ENCODE assay signal across 8 mouse cellular contexts in genomic region chr4:97923876-97924316, GRCm38 (mm10).
DNase-seq lines count a peak whose midpoint lies in the region; ATAC-seq and TF ChIP-seq lines count a peak whose summit lies in the region.

No protein-coding gene starts in this region.

- H3K36me3 ChIP-seq in hindbrain, embryonic 14.5 days (replicated peaks; ENCODE audit: control insufficient read depth, insufficient read depth): no peaks in the 10 kb centered on the region
- no peaks in the 10 kb centered on the region for H3K36me3 ChIP-seq in hindbrain, embryonic 11.5 days (ENCODE audit: control insufficient read depth, insufficient read depth, low read length)
- no peaks in the 10 kb centered on the region for H3K36me3 ChIP-seq in ES-E14 (ENCODE audit: control insufficient read depth, insufficient read depth, low read length, poor library complexity, severe bottlenecking)
- no peaks in the 10 kb centered on the region for H3K36me3 ChIP-seq in heart, embryonic 13.5 days
- H3K36me3 ChIP-seq in limb, embryonic 15.5 days: no peaks in the 10 kb centered on the region

- H3K27me3 ChIP-seq in hindbrain, embryonic 14.5 days (ENCODE audit: control insufficient read depth, insufficient read depth, low read length): no peaks in the 10 kb centered on the region
- H3K27me3 ChIP-seq in hindbrain, embryonic 11.5 days (ENCODE audit: control insufficient read depth, insufficient read depth, low read length): no peaks in the 10 kb centered on the region
- no peaks in the 10 kb centered on the region for H3K27me3 ChIP-seq in heart, embryonic 13.5 days (replicated peaks)
- no peaks in the 10 kb centered on the region for H3K27me3 ChIP-seq in limb, embryonic 15.5 days

- H3K4me1 ChIP-seq in hindbrain, embryonic 14.5 days (replicated peaks; ENCODE audit: control insufficient read depth, insufficient read depth, low read length): peaks cover 46% of the 10 kb centered on the region
- H3K4me1 ChIP-seq in hindbrain, embryonic 11.5 days (replicated peaks; ENCODE audit: control insufficient read depth, insufficient read depth, low read length): no peaks in the 10 kb centered on the region
- no peaks in the 10 kb centered on the region for H3K4me1 ChIP-seq in ES-E14 (ENCODE audit: control insufficient read depth in 2 of 2, insufficient read depth in 2 of 2, low read length in 2 of 2, poor library complexity in 1 of 2)
- H3K4me1 ChIP-seq in heart, embryonic 13.5 days: peaks cover 69% of the 10 kb centered on the region
- peaks cover 47% of the 10 kb centered on the region for H3K4me1 ChIP-seq in limb, embryonic 15.5 days

- no peak for ATAC-seq in hindbrain, embryonic 14.5 days (ENCODE audit: low FRiP score)
- ATAC-seq in hindbrain, embryonic 11.5 days (ENCODE audit: low FRiP score): no peak
- ATAC-seq in heart, embryonic 13.5 days (ENCODE audit: extremely low read depth, insufficient number of reproducible peaks, low FRiP score, low TSS enrichment): no peak
- no peak for ATAC-seq in limb, embryonic 15.5 days (ENCODE audit: insufficient number of reproducible peaks, low FRiP score, low TSS enrichment, low read depth)

- peak; percentile 59 for DNase-seq in hindbrain, embryonic 14.5 days (ENCODE audit: low spot score)
- DNase-seq in hindbrain, embryonic 11.5 days (ENCODE audit: low spot score): no peak
- DNase-seq in ES-E14 (ENCODE audit: low read depth, low spot score): no peak
- peak; percentile 87 to 93 for DNase-seq in cerebellum, postnatal 10 days
- DNase-seq in testis, postnatal 14 days (ENCODE audit: low spot score): peak; percentile 70
- DNase-seq in layer of hippocampus, adult 9-10 months (ENCODE audit: low spot score): no peak

- H3K9me3 ChIP-seq in hindbrain, embryonic 14.5 days (ENCODE audit: control insufficient read depth, low read length): no peaks in the 10 kb centered on the region
- H3K9me3 ChIP-seq in hindbrain, embryonic 11.5 days (ENCODE audit: control insufficient read depth, low read length): no peaks in the 10 kb centered on the region
- no peaks in the 10 kb centered on the region for H3K9me3 ChIP-seq in ES-E14 (ENCODE audit: control insufficient read depth, insufficient read depth, low read depth, low read length)
- no peaks in the 10 kb centered on the region for H3K9me3 ChIP-seq in heart, embryonic 13.5 days
- H3K9me3 ChIP-seq in limb, embryonic 15.5 days: no peaks in the 10 kb centered on the region

- H3K9ac ChIP-seq in hindbrain, embryonic 14.5 days: no peak overlapping the region
- no peak overlapping the region for H3K9ac ChIP-seq in hindbrain, embryonic 11.5 days (ENCODE audit: low read depth, low read length)
- no peak overlapping the region for H3K9ac ChIP-seq in ES-E14 (ENCODE audit: insufficient read depth, low read depth, low read length, poor library complexity, severe bottlenecking)
- H3K9ac ChIP-seq in heart, embryonic 13.5 days: no peak overlapping the region
- H3K9ac ChIP-seq in limb, embryonic 15.5 days: no peak overlapping the region

- no peak overlapping the region for H3K4me3 ChIP-seq in hindbrain, embryonic 14.5 days (replicated peaks; ENCODE audit: low read length)
- no peak overlapping the region for H3K4me3 ChIP-seq in hindbrain, embryonic 11.5 days (ENCODE audit: low read depth, low read length)
- H3K4me3 ChIP-seq in ES-E14 (ENCODE audit: insufficient read depth in 1 of 2, low read depth in 1 of 2, low read length in 2 of 2, poor library complexity in 1 of 2, severe bottlenecking in 1 of 2): no peak overlapping the region
- no peak overlapping the region for H3K4me3 ChIP-seq in heart, embryonic 13.5 days
- H3K4me3 ChIP-seq in limb, embryonic 15.5 days: no peak overlapping the region

- WGBS in hindbrain, embryonic 14.5 days: 61% methylated on average over 8 of the region's 8 CpGs
- WGBS in hindbrain, embryonic 11.5 days: 89% methylated on average over 8 of the region's 8 CpGs
- 52% methylated on average over 8 of the region's 8 CpGs for WGBS in heart, embryonic 13.5 days
- WGBS in limb, embryonic 15.5 days: 60% methylated on average over 8 of the region's 8 CpGs

- H3K27ac ChIP-seq in hindbrain, embryonic 14.5 days: peak overlapping the region; percentile 21; the same call in 1 of the 2 replicates
- H3K27ac ChIP-seq in hindbrain, embryonic 11.5 days (ENCODE audit: low read depth, low read length): no peak overlapping the region
- H3K27ac ChIP-seq in ES-E14 (ENCODE audit: insufficient read depth, low read depth, low read length, poor library complexity, severe bottlenecking): no peak overlapping the region
- H3K27ac ChIP-seq in heart, embryonic 13.5 days (replicated peaks): peak overlapping the region; percentile 79
- H3K27ac ChIP-seq in limb, embryonic 15.5 days: peak overlapping the region; percentile 9

- in situ Hi-C loops in ES-E14 (cut with MboI; ENCODE audit: low sequenced_read_pairs in 2 of 2, unreplicated experiment in 2 of 2): no loop called here

- peak overlapping the region; percentile 16; the same call in 1 of the 2 replicates for H3K4me2 ChIP-seq in hindbrain, embryonic 14.5 days (replicated peaks)
- H3K4me2 ChIP-seq in hindbrain, embryonic 11.5 days (replicated peaks; ENCODE audit: low read depth, low read length): no peak overlapping the region
- 0 out of 2 replicates have a peak overlapping the region, but pooled peaks have one; percentile 11 for H3K4me2 ChIP-seq in heart, embryonic 13.5 days
- no peak overlapping the region for H3K4me2 ChIP-seq in limb, embryonic 15.5 days

TF ChIP-seq in ES-E14, 5 proteins besides CTCF, POLR2A, EP300 and RAD21:
- TF ChIP-seq MAFK (IDR thresholded peaks at IDR 0.05; ENCODE audit: insufficient read depth, low read depth, low read length) (no peak), ZC3H11A (IDR thresholded peaks at IDR 0.05; ENCODE audit: borderline replicate concordance, low read depth, low read length) (peak; percentile 79), ZNF384 (IDR thresholded peaks at IDR 0.05; ENCODE audit: low read depth, low read length) (no peak), CHD2 (IDR thresholded peaks at IDR 0.05; ENCODE audit: low read depth, low read length) (no peak), HCFC1 (IDR thresholded peaks at IDR 0.05; ENCODE audit: borderline replicate concordance, insufficient read depth, low read length) (no peak)
TF ChIP-seq in ES-E14: peak in this region for 1.

Comparison
In these comparisons a context has a peak if more than half of its experiments do, and no peak if none do; other contexts are left out.
1. DNase-seq: peak in hindbrain, embryonic 14.5 days (single experiment), cerebellum, postnatal 10 days (2 of 2) and testis, postnatal 14 days (single experiment); none in hindbrain, embryonic 11.5 days (single experiment), ES-E14 (single experiment) and layer of hippocampus, adult 9-10 months (single experiment).
2. H3K27ac ChIP-seq: peak in hindbrain, embryonic 14.5 days (single experiment), heart, embryonic 13.5 days (single experiment) and limb, embryonic 15.5 days (single experiment); none in hindbrain, embryonic 11.5 days (single experiment) and ES-E14 (single experiment).
3. H3K4me2 ChIP-seq: peak in hindbrain, embryonic 14.5 days (single experiment) and heart, embryonic 13.5 days (single experiment); none in hindbrain, embryonic 11.5 days (single experiment) and limb, embryonic 15.5 days (single experiment).